Mouse (Mus musculus) forebrain, embryonic 15.5 days (tissue): ENCODE data around the gene Smg6. TPM values are rescaled to one million over a fixed set of nuclear protein-coding genes. Genes with fewer than 3 reads are reported as not detected.

ENCODE experiments used
- ATAC-seq: fragments of 200-750 bp; cut with Nextera tagmentation; replicated peaks from 2 replicates; pipeline ENCODE4 v1.8.0; 2017; ENCODE audit warnings: mild to moderate bottlenecking, moderate TSS enrichment, moderate library complexity
- H3K27ac ChIP-seq: fragments of 300-500 bp; sonication (generic); replicated peaks from 2 replicates; pipeline ENCODE4 v1.5.1; 2015; ENCODE audit warnings: mild to moderate bottlenecking, inconsistent platforms
- H3K27me3 ChIP-seq: fragments of 300-500 bp; sonication (generic); 2 replicates; pipeline ENCODE4 v1.6.1; 2015; ENCODE audit warnings: inconsistent platforms
- H3K36me3 ChIP-seq: fragments of 300-500 bp; sonication (generic); 2 replicates; pipeline ENCODE4 v1.6.1; 2015; ENCODE audit warnings: mild to moderate bottlenecking, inconsistent platforms
- H3K4me1 ChIP-seq: fragments of 300-500 bp; sonication (generic); 2 replicates; pipeline ENCODE4 v1.6.1; 2015; ENCODE audit warnings: inconsistent platforms
- H3K4me2 ChIP-seq: fragments of 300-500 bp; sonication (generic); replicated peaks from 2 replicates; pipeline ENCODE4 v1.6.1; 2015; ENCODE audit warnings: mild to moderate bottlenecking, inconsistent platforms
- H3K4me3 ChIP-seq: fragments of 300-500 bp; sonication (generic); 2 replicates; pipeline ENCODE4 v1.5.1; 2015; ENCODE audit warnings: mild to moderate bottlenecking, inconsistent platforms
- H3K9ac ChIP-seq: fragments of 300-500 bp; sonication (generic); replicated peaks from 2 replicates; pipeline ENCODE4 v1.6.1; 2015; ENCODE audit warnings: mild to moderate bottlenecking, inconsistent platforms
- H3K9me3 ChIP-seq: fragments of 300-500 bp; sonication (generic); 2 replicates; pipeline ENCODE4 v1.6.1; 2016; ENCODE audit warnings: inconsistent platforms
- WGBS: fragments of 180-500 bp; shearing (Covaris S2); methylation state at CpG from one replicate; pipeline ENCODE4 v1.1.7; 2015; ENCODE audit warnings: mixed read lengths; 5-methylcytosine and 5-hydroxymethylcytosine counted together
- polyA plus RNA-seq: library from polyadenylated mRNA; unstranded; fragments of >200 nt; fragmentation: Nextera tagmentation; extraction: Ambion mirVana; gene quantifications from 2 replicates; pipeline ENCODE4 v1.2.1, GENCODE M21; 2015

Smg6 gene
- polyA plus RNA-seq, 1 experiment from 2014 or later = 18.4 TPM

- H3K27me3 ChIP-seq = no peaks in the 10 kb centered on the region
- no peak overlapping the region for H3K4me2 ChIP-seq
- H3K9ac ChIP-seq = no peak overlapping the region
- H3K4me1 ChIP-seq = no peaks in the 10 kb centered on the region
- H3K27ac ChIP-seq = no peak overlapping the region
- ATAC-seq = no peak
- peaks cover 9% of the 10 kb centered on the region; the same call in 1 of the 2 replicates for H3K36me3 ChIP-seq
- H3K4me3 ChIP-seq = no peak overlapping the region
- H3K9me3 ChIP-seq = no peaks in the 10 kb centered on the region
Measured at GRCm38 (mm10) chr11:74954901-74955300, 29.3 kb downstream of the Smg6 start.

- peaks cover 6% of the 10 kb centered on the region; the same call in 1 of the 2 replicates for H3K36me3 ChIP-seq
- H3K27ac ChIP-seq = no peak overlapping the region
- ATAC-seq = no peak
- H3K4me3 ChIP-seq = no peak overlapping the region
- H3K9me3 ChIP-seq = no peaks in the 10 kb centered on the region
- no peaks in the 10 kb centered on the region for H3K27me3 ChIP-seq
- no peak overlapping the region for H3K4me2 ChIP-seq
- H3K9ac ChIP-seq = no peak overlapping the region
- H3K4me1 ChIP-seq = no peaks in the 10 kb centered on the region
Measured at GRCm38 (mm10) chr11:74956006-74956405, 30.4 kb downstream of the Smg6 start.

DNA sequence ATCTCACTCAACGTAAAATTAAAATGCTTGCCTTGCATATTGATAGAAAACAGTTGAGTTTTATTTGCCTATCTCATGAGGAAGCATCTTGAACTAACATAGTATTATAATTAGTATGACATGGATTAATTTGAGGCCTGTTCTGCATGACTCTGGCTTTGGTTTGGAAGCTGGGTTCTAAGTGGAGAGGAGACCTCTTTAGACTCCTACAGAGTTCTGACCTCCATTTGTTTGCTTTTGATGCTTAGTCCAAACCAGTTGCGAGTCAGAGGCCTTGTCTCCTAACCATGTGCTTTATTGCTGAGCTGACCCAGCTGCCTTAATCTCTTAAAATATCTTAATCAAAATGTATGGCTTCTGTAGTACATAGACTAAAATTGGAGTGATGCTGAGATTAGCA lies 32.0 kb downstream of the Smg6 start:
- Histone ChIP-seq H3K4me1 (no peaks in the 10 kb centered on the region), H3K4me3 (no peak overlapping the region), H3K36me3 (peaks cover 6% of the 10 kb centered on the region; the same call in 1 of the 2 replicates), H3K27ac (no peak overlapping the region), H3K27me3 (no peaks in the 10 kb centered on the region), H3K9me3 (no peaks in the 10 kb centered on the region), H3K9ac (no peak overlapping the region), H3K4me2 (no peak overlapping the region)
- ATAC-seq = no peak
- 95% methylated on average over 2 of the region's 2 CpGs for WGBS

DNA sequence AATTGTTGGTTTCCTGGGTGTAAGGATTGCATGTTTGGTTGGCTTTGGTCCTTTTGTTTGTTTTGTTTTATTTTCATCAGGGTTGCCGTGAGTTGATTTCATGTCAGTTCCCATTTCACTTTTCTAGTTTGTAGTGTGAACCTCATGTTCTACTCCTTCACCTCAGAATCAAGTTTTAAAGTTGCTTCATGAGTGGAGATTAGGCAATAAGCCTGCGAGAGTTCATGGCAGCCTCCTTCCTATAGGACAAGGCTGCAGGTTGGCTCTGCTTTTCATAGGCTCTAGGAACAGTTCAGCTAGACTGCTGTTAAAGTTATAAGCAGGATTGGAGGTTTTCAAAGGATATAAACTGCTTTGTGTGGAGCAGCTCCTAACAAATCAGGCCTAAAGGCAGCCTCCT lies 33.9 kb downstream of the Smg6 start:
- H3K4me3 ChIP-seq = no peak overlapping the region
- no peaks in the 10 kb centered on the region for H3K4me1 ChIP-seq
- H3K27me3 ChIP-seq = no peaks in the 10 kb centered on the region
- peaks cover 6% of the 10 kb centered on the region; the same call in 1 of the 2 replicates for H3K36me3 ChIP-seq
- H3K4me2 ChIP-seq = no peak overlapping the region
- WGBS = 84% methylated on average over 2 of the region's 2 CpGs
- H3K9me3 ChIP-seq = no peaks in the 10 kb centered on the region
- ATAC-seq = no peak
- H3K9ac ChIP-seq = no peak overlapping the region
- no peak overlapping the region for H3K27ac ChIP-seq

DNA sequence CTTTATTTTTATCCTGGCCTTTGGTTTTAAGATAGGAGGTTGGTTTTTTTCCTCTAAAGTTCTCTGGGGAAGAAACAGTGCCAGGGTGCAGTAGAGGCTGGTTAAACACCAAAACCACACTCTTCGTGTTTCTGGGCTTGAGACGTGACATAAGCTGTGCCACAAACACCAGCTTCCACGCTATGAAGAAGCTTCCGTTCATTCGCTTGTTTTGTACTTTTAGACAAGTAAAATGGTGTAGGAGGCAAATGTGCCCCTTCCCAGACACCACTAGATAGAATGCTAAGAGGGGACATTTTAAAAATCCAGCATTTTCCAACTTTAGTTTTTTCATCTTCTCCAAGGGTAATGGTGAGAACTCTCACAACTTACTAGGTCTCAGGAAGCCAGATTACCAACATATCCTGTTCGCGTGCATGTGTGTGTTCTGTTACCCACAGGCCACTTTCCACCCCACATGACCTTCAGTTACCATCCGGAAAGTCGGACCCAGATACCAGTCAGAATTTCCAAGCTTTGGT lies 34.5 kb downstream of the Smg6 start:
- WGBS = 96% methylated on average over 9 of the region's 9 CpGs

DNA sequence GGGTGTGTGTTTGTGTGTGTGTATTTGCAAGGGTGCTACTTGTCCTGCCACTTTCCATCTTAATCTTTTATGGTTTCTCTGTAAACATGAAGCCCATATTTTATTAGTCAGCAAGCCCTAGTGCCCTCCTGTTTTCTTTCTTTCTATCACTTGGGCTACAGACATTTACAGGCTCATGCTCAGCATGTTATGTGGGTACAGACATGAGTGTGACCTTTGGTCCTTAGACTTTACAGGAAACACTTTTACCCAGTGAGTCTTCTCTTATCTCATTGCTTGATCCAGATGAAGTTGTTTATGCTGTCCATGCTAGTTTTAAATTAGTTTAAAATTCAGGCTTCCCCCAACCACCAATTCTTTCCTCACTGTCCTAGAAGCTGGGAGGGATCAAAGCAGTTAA lies 36.3 kb downstream of the Smg6 start:
- no peaks in the 10 kb centered on the region for H3K27me3 ChIP-seq
- H3K4me1 ChIP-seq = no peaks in the 10 kb centered on the region
- H3K4me3 ChIP-seq = no peak overlapping the region
- no peak overlapping the region for H3K4me2 ChIP-seq
- H3K9ac ChIP-seq = no peak overlapping the region
- H3K27ac ChIP-seq = no peak overlapping the region
- H3K36me3 ChIP-seq = peaks cover 3% of the 10 kb centered on the region; the same call in 1 of the 2 replicates
- H3K9me3 ChIP-seq = no peaks in the 10 kb centered on the region
- ATAC-seq = no peak

More for the DNA sequence above, 34.5 kb downstream of the Smg6 start:
- H3K27ac ChIP-seq = no peak overlapping the region
- no peak overlapping the region for H3K9ac ChIP-seq
- no peaks in the 10 kb centered on the region for H3K27me3 ChIP-seq
- H3K4me3 ChIP-seq = no peak overlapping the region
- H3K9me3 ChIP-seq = no peaks in the 10 kb centered on the region
- H3K36me3 ChIP-seq = peaks cover 6% of the 10 kb centered on the region; the same call in 1 of the 2 replicates
- ATAC-seq = no peak
- H3K4me2 ChIP-seq = no peak overlapping the region
- no peaks in the 10 kb centered on the region for H3K4me1 ChIP-seq

DNA sequence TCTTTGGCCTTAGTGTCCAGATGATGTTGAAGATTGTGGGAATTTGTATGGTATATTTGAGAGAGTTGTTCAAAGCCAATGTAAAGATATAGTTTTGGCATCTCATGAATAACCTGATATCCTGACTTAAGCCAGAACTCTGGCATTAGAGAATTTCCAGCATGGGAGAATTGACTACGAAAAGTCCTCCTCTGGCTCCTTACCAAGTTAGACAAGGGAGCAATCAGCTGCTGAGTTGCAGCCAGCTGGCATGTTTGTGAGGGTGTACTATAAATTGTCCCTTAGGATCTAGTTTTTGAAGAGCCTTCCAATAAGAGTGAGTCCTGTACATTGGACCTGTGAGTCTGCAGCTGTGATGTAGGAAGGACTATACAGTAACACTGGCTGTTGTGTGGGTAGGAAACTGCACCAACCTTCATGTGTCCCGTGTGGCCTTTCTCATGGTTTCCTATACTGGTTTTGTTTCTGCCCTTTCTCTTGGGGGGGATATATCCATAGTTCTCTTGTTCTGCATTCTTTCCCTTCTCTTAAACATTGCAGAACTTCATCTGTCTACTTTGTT lies 37.3 kb downstream of the Smg6 start:
- 68% methylated on average over 2 of the region's 2 CpGs for WGBS

GRCm38 (mm10) chr11:74965516-74965915 lies 39.9 kb downstream of the Smg6 start:
- H3K27ac ChIP-seq = no peak overlapping the region
- H3K27me3 ChIP-seq = no peaks in the 10 kb centered on the region
- H3K9me3 ChIP-seq = no peaks in the 10 kb centered on the region
- H3K9ac ChIP-seq = no peak overlapping the region
- H3K4me3 ChIP-seq = no peak overlapping the region
- H3K4me2 ChIP-seq = no peak overlapping the region
- 97% methylated on average over 3 of the region's 3 CpGs for WGBS
- ATAC-seq = no peak
- no peaks in the 10 kb centered on the region for H3K36me3 ChIP-seq
- no peaks in the 10 kb centered on the region for H3K4me1 ChIP-seq

More for the DNA sequence above, 37.3 kb downstream of the Smg6 start:
- H3K9me3 ChIP-seq = no peaks in the 10 kb centered on the region
- H3K27me3 ChIP-seq = no peaks in the 10 kb centered on the region
- no peak overlapping the region for H3K4me2 ChIP-seq
- H3K36me3 ChIP-seq = no peaks in the 10 kb centered on the region
- no peak for ATAC-seq
- no peaks in the 10 kb centered on the region for H3K4me1 ChIP-seq
- H3K9ac ChIP-seq = no peak overlapping the region
- H3K27ac ChIP-seq = no peak overlapping the region
- H3K4me3 ChIP-seq = no peak overlapping the region

DNA sequence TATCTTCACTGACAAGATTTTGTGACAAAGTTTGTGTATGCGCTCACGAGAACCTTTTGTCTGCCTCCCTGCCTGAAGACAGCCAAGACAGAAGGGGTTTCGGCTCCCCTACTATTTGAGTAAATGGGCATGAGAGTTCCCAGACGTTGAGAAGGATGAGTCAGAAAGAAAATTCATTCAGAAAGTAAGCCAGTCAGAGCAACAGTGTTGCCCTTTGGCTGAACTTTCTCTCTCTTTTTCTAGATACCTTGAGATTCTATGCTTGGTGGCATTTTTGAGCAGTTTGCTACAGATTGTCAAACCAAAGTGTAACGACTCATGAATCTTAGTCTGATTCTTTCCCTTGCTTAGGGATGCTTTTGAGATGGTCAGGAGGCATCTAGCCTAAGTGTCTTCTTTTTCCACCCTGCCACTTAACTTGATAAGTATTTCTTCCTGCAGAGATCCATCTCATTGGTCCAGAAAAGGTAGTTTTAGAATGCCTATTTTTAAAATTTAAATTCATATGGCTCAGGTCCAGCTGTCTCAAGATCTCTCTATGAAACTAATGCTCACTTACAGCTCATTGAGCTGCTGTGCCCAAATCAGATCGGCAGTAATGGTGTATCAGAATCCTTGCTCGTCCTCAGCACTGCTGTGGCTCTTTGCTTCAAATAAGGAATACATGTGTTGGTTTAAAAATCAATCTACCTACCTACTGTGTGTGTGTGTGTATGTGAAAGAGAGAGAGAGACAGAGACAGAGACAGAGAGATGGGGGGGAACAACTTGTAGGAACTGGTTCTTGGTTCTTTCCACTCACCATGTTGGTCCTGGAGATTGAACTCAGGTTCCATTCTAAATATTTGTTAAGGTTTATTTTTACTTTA lies 47.9 kb downstream of the Smg6 start:
- no peaks in the 10 kb centered on the region for H3K4me1 ChIP-seq
- WGBS = 86% methylated on average over 7 of the region's 7 CpGs
- H3K9me3 ChIP-seq = no peaks in the 10 kb centered on the region
- H3K36me3 ChIP-seq = 0 out of 2 replicates have a peak, but pooled peaks cover 6% of the 10 kb centered on the region
- H3K27ac ChIP-seq = no peak overlapping the region
- no peaks in the 10 kb centered on the region for H3K27me3 ChIP-seq
- H3K4me2 ChIP-seq = no peak overlapping the region
- H3K9ac ChIP-seq = no peak overlapping the region
- H3K4me3 ChIP-seq = no peak overlapping the region
- no peak for ATAC-seq

GRCm38 (mm10) chr11:74974615-74975014 lies 49.0 kb downstream of the Smg6 start:
- Histone ChIP-seq H3K9ac (no peak overlapping the region), H3K9me3 (no peaks in the 10 kb centered on the region), H3K4me2 (no peak overlapping the region), H3K4me3 (no peak overlapping the region), H3K36me3 (0 out of 2 replicates have a peak, but pooled peaks cover 6% of the 10 kb centered on the region), H3K27me3 (no peaks in the 10 kb centered on the region), H3K4me1 (no peaks in the 10 kb centered on the region), H3K27ac (no peak overlapping the region)
- no peak for ATAC-seq

GRCm38 (mm10) chr11:74976835-74977687 lies 51.4 kb downstream of the Smg6 start:
- Histone ChIP-seq H3K27ac (no peak overlapping the region), H3K4me1 (no peaks in the 10 kb centered on the region), H3K27me3 (no peaks in the 10 kb centered on the region), H3K9me3 (no peaks in the 10 kb centered on the region), H3K36me3 (peaks cover 9% of the 10 kb centered on the region; the same call in 1 of the 2 replicates), H3K9ac (no peak overlapping the region), H3K4me2 (no peak overlapping the region), H3K4me3 (no peak overlapping the region)
- WGBS = 91% methylated on average over 3 of the region's 3 CpGs
- no peak for ATAC-seq

DNA sequence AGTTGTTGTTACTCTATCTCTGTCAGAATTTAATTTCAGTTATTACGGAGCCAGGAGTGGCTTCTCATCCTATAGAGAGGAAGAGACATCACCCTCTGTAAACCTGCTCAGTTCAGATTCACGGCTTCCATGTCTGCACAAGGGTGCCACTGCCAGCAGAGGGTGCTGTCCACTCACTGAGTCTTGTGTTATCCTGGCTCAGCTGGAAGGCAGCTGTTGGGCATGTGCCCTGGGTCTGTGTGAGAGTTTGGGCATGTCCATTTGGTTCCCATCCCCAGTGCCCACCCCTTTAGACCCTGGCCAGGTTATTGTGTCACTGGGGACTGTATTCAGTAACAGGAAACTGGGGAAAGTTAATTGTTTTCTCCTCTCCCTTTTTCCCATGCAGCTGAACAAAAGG lies 55.8 kb downstream of the Smg6 start:
- peaks cover 3% of the 10 kb centered on the region; the same call in 1 of the 2 replicates for H3K36me3 ChIP-seq
- WGBS = 58% methylated on average over 2 of the region's 2 CpGs
- no peaks in the 10 kb centered on the region for H3K9me3 ChIP-seq
- H3K4me3 ChIP-seq = no peak overlapping the region
- no peaks in the 10 kb centered on the region for H3K27me3 ChIP-seq
- no peak overlapping the region for H3K27ac ChIP-seq
- no peak overlapping the region for H3K9ac ChIP-seq
- H3K4me2 ChIP-seq = no peak overlapping the region
- H3K4me1 ChIP-seq = no peaks in the 10 kb centered on the region
- ATAC-seq = 0 out of 2 replicates have a peak, but pooled peaks have one; percentile 23
